ENCODE assay signal across 8 mouse cellular contexts in genomic region chr19:6076564-6077393, GRCm38 (mm10). TPM values are rescaled to one million over a fixed set of nuclear protein-coding genes. Genes with fewer than 3 reads are reported as not detected.
A peak's percentile ranks its signal among the peaks of the same experiment; 100 is the strongest.
DNase-seq lines count a peak whose midpoint lies in the region; ATAC-seq and TF ChIP-seq lines count a peak whose summit lies in the region.

Vps51 (minus strand) TSS chr19:6077231.

- H3K9ac ChIP-seq in embryonic facial prominence, embryonic 15.5 days = peak within 1 kb of the TSS; percentile 80
- peak within 1 kb of the TSS; percentile 70 for H3K9ac ChIP-seq in limb, embryonic 14.5 days (ENCODE audit: low read depth, low read length, severe bottlenecking)
- H3K9ac ChIP-seq in midbrain, embryonic 16.5 days (ENCODE audit: low read depth, low read length) = peak within 1 kb of the TSS; percentile 88

- no peaks in the 10 kb centered on the region for H3K27me3 ChIP-seq in embryonic facial prominence, embryonic 15.5 days
- no peaks in the 10 kb centered on the region for H3K27me3 ChIP-seq in limb, embryonic 14.5 days (ENCODE audit: control insufficient read depth, insufficient read depth, low read length)
- H3K27me3 ChIP-seq in midbrain, embryonic 16.5 days (ENCODE audit: control insufficient read depth, insufficient read depth, low read depth, low read length) = no peaks in the 10 kb centered on the region
- no peaks in the 10 kb centered on the region for H3K27me3 ChIP-seq in spleen, adult 2 months (ENCODE audit: control insufficient read depth, insufficient read depth, low read length)

- H3K4me2 ChIP-seq in embryonic facial prominence, embryonic 15.5 days (replicated peaks) = peak within 1 kb of the TSS; percentile 88
- H3K4me2 ChIP-seq in limb, embryonic 14.5 days (replicated peaks; ENCODE audit: low read depth, low read length, severe bottlenecking) = peak within 1 kb of the TSS; percentile 82
- peak within 1 kb of the TSS; percentile 80 for H3K4me2 ChIP-seq in midbrain, embryonic 16.5 days (ENCODE audit: low read length)

- no peaks in the 10 kb centered on the region for H3K9me3 ChIP-seq in embryonic facial prominence, embryonic 15.5 days (replicated peaks)
- no peaks in the 10 kb centered on the region for H3K9me3 ChIP-seq in limb, embryonic 14.5 days (ENCODE audit: control insufficient read depth, low read length)
- H3K9me3 ChIP-seq in midbrain, embryonic 16.5 days (replicated peaks; ENCODE audit: control insufficient read depth, low read length, poor library complexity, severe bottlenecking) = no peaks in the 10 kb centered on the region

- peaks cover 41% of the 10 kb centered on the region for H3K36me3 ChIP-seq in embryonic facial prominence, embryonic 15.5 days
- H3K36me3 ChIP-seq in limb, embryonic 14.5 days (ENCODE audit: control insufficient read depth, insufficient read depth, low read length) = peaks cover 38% of the 10 kb centered on the region
- H3K36me3 ChIP-seq in midbrain, embryonic 16.5 days (ENCODE audit: control insufficient read depth, insufficient read depth, low read length) = peaks cover 12% of the 10 kb centered on the region
- peaks cover 12% of the 10 kb centered on the region for H3K36me3 ChIP-seq in spleen, adult 2 months (ENCODE audit: control insufficient read depth, insufficient read depth, low read length)

- peak within 1 kb of the TSS; percentile 77 for H3K4me3 ChIP-seq in bone marrow macrophage, adult 2 months (ENCODE audit: insufficient read depth, low read length)
- peak within 1 kb of the TSS; percentile 91 for H3K4me3 ChIP-seq in embryonic facial prominence, embryonic 15.5 days (replicated peaks)
- peak within 1 kb of the TSS; percentile 72 for H3K4me3 ChIP-seq in limb, embryonic 14.5 days (replicated peaks; ENCODE audit: low read length)
- peak within 1 kb of the TSS; percentile 87 for H3K4me3 ChIP-seq in midbrain, embryonic 16.5 days (ENCODE audit: low read depth, low read length)
- H3K4me3 ChIP-seq in spleen, adult 2 months (ENCODE audit: extremely low read depth, insufficient read depth, insufficient read length) = peak within 1 kb of the TSS; percentile 85

- peaks cover 25% of the 10 kb centered on the region for H3K4me1 ChIP-seq in bone marrow macrophage, adult 2 months (ENCODE audit: control insufficient read depth, insufficient read depth, low read length)
- H3K4me1 ChIP-seq in embryonic facial prominence, embryonic 15.5 days = peaks cover 13% of the 10 kb centered on the region
- H3K4me1 ChIP-seq in limb, embryonic 14.5 days (ENCODE audit: control insufficient read depth, insufficient read depth, low read length) = peaks cover 3% of the 10 kb centered on the region; the same call in 1 of the 2 replicates
- peaks cover 18% of the 10 kb centered on the region for H3K4me1 ChIP-seq in midbrain, embryonic 16.5 days (ENCODE audit: control insufficient read depth, insufficient read depth, low read length)
- peaks cover 7% of the 10 kb centered on the region; the same call in 1 of the 2 replicates for H3K4me1 ChIP-seq in spleen, adult 2 months (ENCODE audit: control insufficient read depth, insufficient read depth, insufficient read length)

- TF ChIP-seq CTCF in bone marrow macrophage, adult 2 months (IDR thresholded peaks at IDR 0.05; ENCODE audit: low read depth, low read length) = no peak
- TF ChIP-seq CTCF in spleen, adult 2 months (IDR thresholded peaks at IDR 0.05; ENCODE audit: extremely low read depth, insufficient read depth, insufficient read length, insufficient replicate concordance) = no peak

- peak; percentile 84 for ATAC-seq in embryonic facial prominence, embryonic 15.5 days (ENCODE audit: insufficient number of reproducible peaks, low FRiP score, low TSS enrichment, low read depth)
- peak; percentile 88 for ATAC-seq in limb, embryonic 14.5 days (ENCODE audit: low FRiP score, low read depth)
- ATAC-seq in midbrain, embryonic 16.5 days = peak; percentile 93

- peak; percentile 86 to 88 for DNase-seq in B cell, adult 2 months
- DNase-seq in heart, adult 8-10 months (ENCODE audit: low spot score) = peak; percentile 89
- peak; percentile 93 for DNase-seq in kidney, adult 9 months
- peak; percentile 95 for DNase-seq in limb, embryonic 14.5 days (ENCODE audit: low spot score)
- DNase-seq in spleen, adult 2 months (ENCODE audit: low read depth in 1 of 2, low spot score in 2 of 2) = peak; percentile 83 to 89

- under 1% methylated on average over 33 of the region's 33 CpGs for WGBS in embryonic facial prominence, embryonic 15.5 days
- WGBS in limb, embryonic 14.5 days = 1% methylated on average over 33 of the region's 33 CpGs
- WGBS in midbrain, embryonic 16.5 days = 1% methylated on average over 33 of the region's 33 CpGs
- WGBS in spleen, adult 2 months = 1% methylated on average over 33 of the region's 33 CpGs

- TF ChIP-seq POLR2A in bone marrow macrophage, adult 2 months (IDR thresholded peaks at IDR 0.05; ENCODE audit: borderline replicate concordance, low read depth, low read length) = no peak
- no peak for TF ChIP-seq POLR2A in limb, embryonic 14.5 days (IDR thresholded peaks at IDR 0.05; ENCODE audit: borderline replicate concordance, extremely low read depth, insufficient read depth, insufficient read length)
- no peak for TF ChIP-seq POLR2A in spleen, adult 2 months (IDR thresholded peaks at IDR 0.05; ENCODE audit: low read depth, low read length)

- peak within 1 kb of the TSS; percentile 47 for H3K27ac ChIP-seq in bone marrow macrophage, adult 2 months (ENCODE audit: insufficient read depth, low read depth, low read length)
- H3K27ac ChIP-seq in embryonic facial prominence, embryonic 15.5 days (replicated peaks) = peak within 1 kb of the TSS; percentile 89
- peak within 1 kb of the TSS; percentile 73 for H3K27ac ChIP-seq in limb, embryonic 14.5 days (replicated peaks; ENCODE audit: low read depth, low read length)
- peak within 1 kb of the TSS; percentile 91 for H3K27ac ChIP-seq in midbrain, embryonic 16.5 days (ENCODE audit: low read length)
- H3K27ac ChIP-seq in spleen, adult 2 months (ENCODE audit: insufficient read depth, low read length) = peak within 1 kb of the TSS; percentile 81

RNA-seq across cellular contexts. Expression of gene Vps51, which starts in this region (rescaled TPM):
- 83.7 and 99.9 TPM in 2 replicates for polyA plus RNA-seq in bone marrow macrophage, adult 2 months (2012; ENCODE audit: insufficient read depth, insufficient read length, missing spikeins)
- polyA plus RNA-seq in embryonic facial prominence, embryonic 15.5 days (2015; fragmentation: Nextera tagmentation; extraction: Ambion mirVana) = 75.9 and 76.4 TPM in 2 replicates
- total RNA-seq in heart, adult 8-10 months (2022) = 10 to 100 TPM; 18.3 to 23.7 (median 21.1) TPM
- 81.6 and 95.9 TPM in 2 replicates for polyA plus RNA-seq in limb, embryonic 14.5 days (2012; rRNA removed)
- 51.9 and 60.5 TPM in 2 replicates for polyA plus RNA-seq in limb, embryonic 14.5 days (2014; fragmentation: Nextera tagmentation; extraction: Ambion mirVana)
- polyA plus RNA-seq in midbrain, embryonic 16.5 days (2015; fragmentation: Nextera tagmentation; extraction: Ambion mirVana) = 86.1 and 93.9 TPM in 2 replicates
- polyA plus RNA-seq in spleen, adult 2 months (2012; rRNA removed) = 72.9 and 85.0 TPM in 2 replicates

Comparison
In these comparisons a context has a peak if more than half of its experiments do, and no peak if none do; other contexts are left out.
1. Peak in every context shown above with its lines: DNase-seq, ATAC-seq, H3K4me3 ChIP-seq and H3K27ac ChIP-seq.